ENCODE assay signal across 8 mouse cellular contexts in the genomic region with DNA sequence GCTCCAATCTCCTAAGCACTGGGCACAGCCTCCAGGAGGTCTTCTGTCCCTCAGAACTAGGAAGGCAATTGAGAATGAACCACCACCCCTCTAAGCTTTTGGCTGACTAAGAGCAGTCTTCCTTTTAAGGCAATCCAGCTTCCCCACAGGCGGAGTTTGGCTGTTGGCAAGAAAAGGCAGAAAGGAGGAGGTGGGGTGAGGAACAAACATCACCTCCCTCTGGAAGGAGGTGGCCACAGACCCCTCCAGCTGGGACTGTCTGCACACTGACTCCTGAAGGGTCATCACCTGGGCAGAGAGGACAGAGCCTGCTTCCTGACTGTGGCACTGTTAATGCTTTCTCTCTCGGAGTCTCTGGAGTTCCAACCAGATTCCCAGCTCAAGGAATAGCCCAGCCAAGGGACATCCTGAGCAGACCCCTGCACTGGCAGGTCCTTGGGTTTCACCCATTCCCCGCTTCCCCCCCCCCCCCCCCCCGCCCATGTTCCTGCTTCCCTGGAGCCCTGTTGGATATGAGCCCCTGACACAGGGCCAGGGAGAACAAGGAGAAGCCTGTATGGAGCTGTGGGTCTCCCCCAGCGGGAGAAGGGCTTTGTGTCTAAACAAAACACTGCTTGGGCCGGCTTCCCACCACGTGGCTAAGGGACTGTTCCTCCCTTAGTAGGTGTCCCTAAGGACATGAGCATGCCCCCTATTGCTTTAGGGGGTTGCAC. TPM values are rescaled to one million over a fixed set of nuclear protein-coding genes. Genes with fewer than 3 reads are reported as not detected.
DNase-seq lines count a peak whose midpoint lies in the region; ATAC-seq and TF ChIP-seq lines count a peak whose summit lies in the region.

No protein-coding gene starts in this region.

- peak overlapping the region; percentile 63 for H3K27ac ChIP-seq in heart, adult 2 months
- 0 out of 2 replicates have a peak overlapping the region, but pooled peaks have one; percentile 21 for H3K27ac ChIP-seq in intestine, postnatal 0 days (ENCODE audit: low read depth, low read length)
- 0 out of 2 replicates have a peak overlapping the region, but pooled peaks have one; percentile 9 for H3K27ac ChIP-seq in limb, embryonic 14.5 days (replicated peaks; ENCODE audit: low read depth, low read length)

- H3K9ac ChIP-seq in heart, adult 2 months (ENCODE audit: low read depth, low read length), result no peak overlapping the region
- no peak overlapping the region for H3K9ac ChIP-seq in intestine, postnatal 0 days (ENCODE audit: low read depth, low read length)
- no peak overlapping the region for H3K9ac ChIP-seq in limb, embryonic 14.5 days (ENCODE audit: low read depth, low read length, severe bottlenecking)

- no peaks in the 10 kb centered on the region for H3K27me3 ChIP-seq in heart, adult 2 months (ENCODE audit: control insufficient read depth, insufficient read depth, low read length)
- no peaks in the 10 kb centered on the region for H3K27me3 ChIP-seq in intestine, postnatal 0 days (replicated peaks; ENCODE audit: control insufficient read depth, insufficient read depth, low read length)
- no peaks in the 10 kb centered on the region for H3K27me3 ChIP-seq in limb, embryonic 14.5 days (ENCODE audit: control insufficient read depth, insufficient read depth, low read length)

- H3K4me2 ChIP-seq in intestine, postnatal 0 days (replicated peaks; ENCODE audit: low read depth), result peak overlapping the region; percentile 35
- H3K4me2 ChIP-seq in limb, embryonic 14.5 days (replicated peaks; ENCODE audit: low read depth, low read length, severe bottlenecking), result peak overlapping the region; percentile 7; the same call in 1 of the 2 replicates

- no peaks in the 10 kb centered on the region; the same call in 1 of the 2 replicates for H3K36me3 ChIP-seq in heart, adult 2 months (ENCODE audit: control insufficient read depth, insufficient read depth, low read length)
- H3K36me3 ChIP-seq in intestine, postnatal 0 days (ENCODE audit: control insufficient read depth, insufficient read depth), result peaks cover 13% of the 10 kb centered on the region; the same call in 1 of the 2 replicates
- no peaks in the 10 kb centered on the region for H3K36me3 ChIP-seq in limb, embryonic 14.5 days (ENCODE audit: control insufficient read depth, insufficient read depth, low read length)

- H3K4me1 ChIP-seq in heart, adult 2 months (ENCODE audit: control insufficient read depth, insufficient read depth, low read length), result peaks cover 34% of the 10 kb centered on the region
- peaks cover 14% of the 10 kb centered on the region; the same call in 1 of the 2 replicates for H3K4me1 ChIP-seq in intestine, postnatal 0 days (replicated peaks; ENCODE audit: control insufficient read depth, insufficient read depth, low read length)
- peaks cover 66% of the 10 kb centered on the region for H3K4me1 ChIP-seq in limb, embryonic 14.5 days (ENCODE audit: control insufficient read depth, insufficient read depth, low read length)

- no peak for TF ChIP-seq EP300 in heart, adult 2 months (IDR thresholded peaks at IDR 0.05; ENCODE audit: insufficient read depth, low read depth, low read length)

- 13% methylated on average over 7 of the region's 7 CpGs for WGBS in heart, adult 2 months
- 41% methylated on average over 6 of the region's 7 CpGs for WGBS in intestine, postnatal 0 days
- WGBS in limb, embryonic 14.5 days, result 30% methylated on average over 5 of the region's 7 CpGs

- intact Hi-C loops in heart, adult 2 months (cut with DNase I), result no loop called here

- H3K4me3 ChIP-seq in heart, adult 2 months, result no peak overlapping the region
- H3K4me3 ChIP-seq in intestine, postnatal 0 days (ENCODE audit: low read depth, low read length), result no peak overlapping the region
- no peak overlapping the region for H3K4me3 ChIP-seq in limb, embryonic 14.5 days (replicated peaks; ENCODE audit: low read length)

- ATAC-seq in intestine, postnatal 0 days, result no peak
- no peak for ATAC-seq in limb, embryonic 14.5 days (ENCODE audit: low FRiP score, low read depth)

- H3K9me3 ChIP-seq in intestine, postnatal 0 days (ENCODE audit: control insufficient read depth), result no peaks in the 10 kb centered on the region
- H3K9me3 ChIP-seq in limb, embryonic 14.5 days (ENCODE audit: control insufficient read depth, low read length), result no peaks in the 10 kb centered on the region

- no peak for TF ChIP-seq CTCF in heart, adult 2 months (IDR thresholded peaks at IDR 0.05)
- TF ChIP-seq CTCF in intestine, postnatal 0 days (IDR thresholded peaks at IDR 0.05; ENCODE audit: low read depth), result no peak

- DNase-seq in urinary bladder, postnatal 25 days (ENCODE audit: low spot score), result peak; percentile 33
- no peak for DNase-seq in urinary bladder, adult 2 months (ENCODE audit: low spot score)
- peak; percentile 61 to 70 for DNase-seq in heart, adult 2 months
- peak; percentile 39 for DNase-seq in limb, embryonic 14.5 days (ENCODE audit: low spot score)
- DNase-seq in right cerebral cortex, postnatal 25 days, result peak; percentile 47
- no peak for DNase-seq in T-cell, adult 2 months (ENCODE audit: low spot score)
- DNase-seq in gastrocnemius, adult 8-10 months (ENCODE audit: low spot score in 2 of 2), result no peak

- TF ChIP-seq POLR2A in heart, adult 2 months (IDR thresholded peaks at IDR 0.05; ENCODE audit: insufficient read depth, low read depth, low read length), result no peak
- no peak for TF ChIP-seq POLR2A in limb, embryonic 14.5 days (IDR thresholded peaks at IDR 0.05; ENCODE audit: borderline replicate concordance, extremely low read depth, insufficient read depth, insufficient read length)

- H3K79me2 ChIP-seq in heart, adult 2 months (replicated peaks; ENCODE audit: control insufficient read depth, insufficient read depth, low read length), result no peaks in the 10 kb centered on the region

RNA-seq across cellular contexts. Expression of a gene that starts 14.5 kb away (rescaled TPM):
- 3,856 and 5,107 TPM in 2 replicates for polyA plus RNA-seq in urinary bladder, adult 2 months (2012; rRNA removed)
- 10 to 100 TPM; 50.1 to 50.5 TPM for total RNA-seq in heart, adult 2 months (2021)
- polyA plus RNA-seq in heart, adult 2 months (2012; rRNA removed), result 99.2 and 128 TPM in 2 replicates
- polyA plus RNA-seq in intestine, postnatal 0 days (2015; fragmentation: Nextera tagmentation; extraction: Ambion mirVana), result 284 and 285 TPM in 2 replicates
- 120 and 123 TPM in 2 replicates for polyA plus RNA-seq in limb, embryonic 14.5 days (2012; rRNA removed)
- 95.6 and 102 TPM in 2 replicates for polyA plus RNA-seq in limb, embryonic 14.5 days (2014; fragmentation: Nextera tagmentation; extraction: Ambion mirVana)
- 10 to 100 TPM; 17.2 to 24.8 (median 23.2) TPM for total RNA-seq in gastrocnemius, adult 8-10 months (2022)

RNA-seq across cellular contexts. Expression of a gene that starts 31.5 kb away (rescaled TPM):
- 124 and 138 TPM in 2 replicates for polyA plus RNA-seq in urinary bladder, adult 2 months (2012; rRNA removed)
- total RNA-seq in heart, adult 2 months (2021), result 10 to 100 TPM in 1 of 2 experiments, 1 to 10 TPM in 1; 8.4 to 11.5 TPM
- polyA plus RNA-seq in heart, adult 2 months (2012; rRNA removed), result 23.3 and 36.8 TPM in 2 replicates
- polyA plus RNA-seq in intestine, postnatal 0 days (2015; fragmentation: Nextera tagmentation; extraction: Ambion mirVana), result 22.0 and 22.5 TPM in 2 replicates
- 60.6 and 69.1 TPM in 2 replicates for polyA plus RNA-seq in limb, embryonic 14.5 days (2012; rRNA removed)
- polyA plus RNA-seq in limb, embryonic 14.5 days (2014; fragmentation: Nextera tagmentation; extraction: Ambion mirVana), result 85.1 and 87.4 TPM in 2 replicates
- total RNA-seq in gastrocnemius, adult 8-10 months (2022), result 100 to 1,000 TPM; 131 to 182 (median 168) TPM

RNA-seq across cellular contexts. Expression of a gene that starts 44.9 kb away (rescaled TPM):
- 1.1 and 1.2 TPM in 2 replicates for polyA plus RNA-seq in urinary bladder, adult 2 months (2012; rRNA removed)
- 1 to 10 TPM in 1 of 2 experiments, under 1 TPM in 1; 0.84 to 1.1 TPM for total RNA-seq in heart, adult 2 months (2021)
- 1.3 and 2.5 TPM in 2 replicates for polyA plus RNA-seq in heart, adult 2 months (2012; rRNA removed)
- 3.1 and 4.1 TPM in 2 replicates for polyA plus RNA-seq in intestine, postnatal 0 days (2015; fragmentation: Nextera tagmentation; extraction: Ambion mirVana)
- polyA plus RNA-seq in limb, embryonic 14.5 days (2012; rRNA removed), result 349 and 357 TPM in 2 replicates
- 300 and 419 TPM in 2 replicates for polyA plus RNA-seq in limb, embryonic 14.5 days (2014; fragmentation: Nextera tagmentation; extraction: Ambion mirVana)
- total RNA-seq in gastrocnemius, adult 8-10 months (2022), result 100 to 1,000 TPM; 238 to 314 (median 288) TPM

Comparison
In these comparisons a context has a peak if more than half of its experiments do, and no peak if none do; other contexts are left out.
1. DNase-seq: peak in urinary bladder, postnatal 25 days (single experiment), heart, adult 2 months (2 of 2), limb, embryonic 14.5 days (single experiment) and right cerebral cortex, postnatal 25 days (single experiment); none in urinary bladder, adult 2 months (single experiment), T-cell, adult 2 months (single experiment) and gastrocnemius, adult 8-10 months (0 of 2).
2. H3K27ac ChIP-seq: peak in every context shown above with its lines; median percentile 63 in heart, adult 2 months; 21 in intestine, postnatal 0 days; 9 in limb, embryonic 14.5 days.
3. RNA of a gene that starts 14.5 kb away (polyA plus RNA-seq): 3,856 to 5,107 TPM in urinary bladder, adult 2 months; 284 to 285 TPM in intestine, postnatal 0 days, 95.6 to 123 TPM in limb, embryonic 14.5 days and 99.2 to 128 TPM in heart, adult 2 months; every median in the first group is over 10 times any median in the second.
4. RNA of a gene that starts 44.9 kb away (polyA plus RNA-seq): 300 to 419 TPM in limb, embryonic 14.5 days; 3.1 to 4.1 TPM in intestine, postnatal 0 days, 1.3 to 2.5 TPM in heart, adult 2 months and 1.1 to 1.2 TPM in urinary bladder, adult 2 months; every median in the first group is over 10 times any median in the second.